Mouse (Mus musculus) lung, embryonic 15.5 days (tissue): Measurements from ENCODE around the gene Lekr1. TPM values are rescaled to one million over a fixed set of nuclear protein-coding genes. Genes with fewer than 3 reads are reported as not detected.
A peak's percentile ranks its signal among the peaks of the same experiment; 100 is the strongest.

Experiments
- ATAC-seq: fragments of 200-750 bp; cut with Nextera tagmentation; 2 replicates; pipeline ENCODE4 v1.8.0; 2017; ENCODE audit warnings: moderate number of reproducible peaks, borderline replicate concordance; ENCODE audit not compliant: low FRiP score, low TSS enrichment; ENCODE audit errors: extremely low read depth
- H3K27ac ChIP-seq: fragments of 300-500 bp; sonication (generic); 2 replicates; pipeline ENCODE4 v1.5.1; 2015; ENCODE audit warnings: moderate library complexity, mild to moderate bottlenecking, inconsistent platforms
- H3K27me3 ChIP-seq: fragments of 300-500 bp; sonication (generic); 2 replicates; pipeline ENCODE4 v1.6.1; 2015; ENCODE audit warnings: inconsistent platforms
- H3K36me3 ChIP-seq: fragments of 300-500 bp; sonication (generic); 2 replicates; pipeline ENCODE4 v1.6.1; 2015; ENCODE audit warnings: inconsistent platforms
- H3K4me1 ChIP-seq: fragments of 300-500 bp; sonication (generic); 2 replicates; pipeline ENCODE4 v1.6.1; 2015; ENCODE audit warnings: inconsistent platforms
- H3K4me2 ChIP-seq: fragments of 300-500 bp; sonication (generic); 2 replicates; pipeline ENCODE4 v1.6.1; 2015; ENCODE audit warnings: inconsistent platforms, mild to moderate bottlenecking, moderate library complexity
- H3K4me3 ChIP-seq: fragments of 300-500 bp; sonication (generic); 2 replicates; pipeline ENCODE4 v1.5.1; 2015; ENCODE audit warnings: mild to moderate bottlenecking, inconsistent platforms
- H3K9ac ChIP-seq: fragments of 300-500 bp; sonication (generic); 2 replicates; pipeline ENCODE4 v1.6.1; 2015; ENCODE audit warnings: inconsistent platforms
- H3K9me3 ChIP-seq: fragments of 300-500 bp; sonication (generic); 2 replicates; pipeline ENCODE4 v1.6.1; 2016; ENCODE audit warnings: inconsistent platforms
- WGBS: fragments of 180-500 bp; shearing (Covaris S2); methylation state at CpG from one replicate; pipeline ENCODE4 v1.1.7; 2015; 5-methylcytosine and 5-hydroxymethylcytosine counted together
- polyA plus RNA-seq: library from polyadenylated mRNA; unstranded; fragments of >200 nt; fragmentation: Nextera tagmentation; extraction: Ambion mirVana; gene quantifications from 2 replicates; pipeline ENCODE4 v1.2.1, GENCODE M21; 2015

The Lekr1 gene
- polyA plus RNA-seq, 1 experiment from 2014 or later = 8.7 TPM

GRCm38 (mm10) chr3:65843185-65843552 lies 177.1 kb downstream of the Lekr1 start:
- Histone ChIP-seq H3K4me3 (no peak overlapping the region), H3K36me3 (no peaks in the 10 kb centered on the region), H3K4me1 (peaks cover 35% of the 10 kb centered on the region), H3K9me3 (no peaks in the 10 kb centered on the region), H3K27ac (no peak overlapping the region), H3K9ac (no peak overlapping the region), H3K27me3 (no peaks in the 10 kb centered on the region), H3K4me2 (no peak overlapping the region)
- WGBS = 49% methylated on average over 4 of the region's 4 CpGs
- no peak for ATAC-seq

- no peak overlapping the region for H3K4me3 ChIP-seq
- H3K9ac ChIP-seq = no peak overlapping the region
- peaks cover 35% of the 10 kb centered on the region for H3K4me1 ChIP-seq
- WGBS = 76% methylated on average over 10 of the region's 10 CpGs
- no peaks in the 10 kb centered on the region for H3K27me3 ChIP-seq
- H3K9me3 ChIP-seq = no peaks in the 10 kb centered on the region
- no peak overlapping the region for H3K4me2 ChIP-seq
- no peaks in the 10 kb centered on the region for H3K36me3 ChIP-seq
- 0 out of 2 replicates have a peak overlapping the region, but pooled peaks have one; percentile 45 for H3K27ac ChIP-seq
- no peak for ATAC-seq
Measured at GRCm38 (mm10) chr3:65844302-65844701, 178.3 kb downstream of the Lekr1 start.

DNA sequence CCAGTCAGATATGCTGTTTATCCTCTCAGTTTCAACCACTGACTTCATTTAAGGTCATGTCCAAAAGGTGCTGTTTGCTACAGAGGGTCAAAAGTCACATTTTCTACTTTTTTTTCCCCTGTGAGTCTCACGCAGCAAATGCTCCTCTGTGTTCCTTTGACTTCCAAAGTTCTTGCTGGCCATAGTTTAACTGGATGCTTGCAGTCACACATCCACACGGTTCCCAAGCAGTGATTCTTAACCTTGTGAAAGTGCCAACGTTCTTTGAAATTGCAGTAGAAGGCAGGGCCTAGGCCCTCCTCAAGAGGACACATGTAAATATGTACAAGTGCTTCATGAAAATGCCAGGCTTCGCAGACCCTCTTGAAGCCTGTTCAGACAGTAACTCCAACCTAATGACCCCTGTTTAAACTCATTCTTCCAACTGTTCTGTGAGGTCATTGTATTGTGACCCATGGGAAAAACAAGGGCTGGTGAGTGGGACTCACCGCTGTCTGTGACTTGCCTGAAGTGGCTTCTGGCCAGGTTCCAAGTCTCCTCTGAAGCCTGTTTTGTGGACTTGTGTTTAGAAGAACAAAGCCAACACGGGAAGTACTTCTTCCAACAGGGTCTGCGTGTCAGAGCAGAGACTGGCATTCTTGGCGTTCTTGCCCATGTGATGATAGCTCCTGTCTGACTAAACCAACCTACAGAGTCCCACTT lies 179.0 kb downstream of the Lekr1 start:
- 27% methylated on average over 8 of the region's 8 CpGs for WGBS

DNA sequence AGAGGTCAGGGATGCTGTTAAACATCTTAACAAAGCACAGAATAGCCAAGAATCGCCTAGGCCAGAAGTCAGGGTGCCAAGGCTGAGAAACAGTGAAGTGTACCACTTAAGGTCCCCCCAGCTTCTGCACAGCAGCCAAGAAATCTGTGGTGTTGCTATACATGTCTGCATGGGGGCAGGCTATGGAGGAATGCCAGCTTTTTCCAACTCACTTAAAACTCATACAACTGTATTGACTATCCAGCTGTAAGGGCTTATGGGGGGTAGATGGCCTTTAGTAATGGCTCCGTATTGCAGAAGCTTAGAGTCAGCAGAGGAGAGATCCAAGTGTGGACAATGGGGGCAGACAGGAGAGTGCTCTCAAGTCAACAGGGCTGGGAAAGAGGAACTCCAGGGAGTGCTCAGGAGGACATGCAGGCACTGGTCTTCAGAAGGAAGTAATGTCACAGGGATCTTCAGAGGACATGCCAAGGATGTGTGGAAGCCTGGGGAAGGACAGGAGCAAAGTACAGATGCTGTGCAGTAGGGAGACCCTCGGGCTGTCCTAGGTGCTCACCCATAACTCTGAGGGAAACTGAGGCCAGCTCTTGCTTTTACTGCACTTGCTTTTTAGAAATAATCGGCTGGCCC lies 181.2 kb downstream of the Lekr1 start:
- Histone ChIP-seq H3K27ac (no peak overlapping the region), H3K4me3 (no peak overlapping the region), H3K9me3 (no peaks in the 10 kb centered on the region), H3K4me1 (peaks cover 35% of the 10 kb centered on the region), H3K4me2 (no peak overlapping the region), H3K36me3 (no peaks in the 10 kb centered on the region), H3K9ac (no peak overlapping the region), H3K27me3 (no peaks in the 10 kb centered on the region)
- ATAC-seq = peak; percentile 27
- 53% methylated on average over 4 of the region's 4 CpGs for WGBS

More for the DNA sequence above, 179.0 kb downstream of the Lekr1 start:
- H3K27me3 ChIP-seq = no peaks in the 10 kb centered on the region
- H3K4me1 ChIP-seq = peaks cover 35% of the 10 kb centered on the region
- no peaks in the 10 kb centered on the region for H3K36me3 ChIP-seq
- no peak overlapping the region for H3K4me3 ChIP-seq
- no peak overlapping the region for H3K9ac ChIP-seq
- no peak overlapping the region for H3K4me2 ChIP-seq
- H3K27ac ChIP-seq = peak overlapping the region; percentile 45
- ATAC-seq = peak; percentile 70; the same call in 1 of the 2 replicates
- no peaks in the 10 kb centered on the region for H3K9me3 ChIP-seq

GRCm38 (mm10) chr3:65853746-65854145 lies 187.7 kb downstream of the Lekr1 start:
- Histone ChIP-seq H3K36me3 (no peaks in the 10 kb centered on the region), H3K4me3 (no peak overlapping the region), H3K4me1 (peaks cover 8% of the 10 kb centered on the region), H3K9ac (no peak overlapping the region), H3K27me3 (no peaks in the 10 kb centered on the region), H3K27ac (no peak overlapping the region), H3K4me2 (no peak overlapping the region), H3K9me3 (no peaks in the 10 kb centered on the region)
- 81% methylated on average over 5 of the region's 5 CpGs for WGBS
- no peak for ATAC-seq

- Histone ChIP-seq H3K27me3 (no peaks in the 10 kb centered on the region), H3K27ac (no peak overlapping the region), H3K4me3 (no peak overlapping the region), H3K4me1 (peaks cover 13% of the 10 kb centered on the region), H3K9me3 (no peaks in the 10 kb centered on the region), H3K9ac (no peak overlapping the region), H3K36me3 (no peaks in the 10 kb centered on the region), H3K4me2 (no peak overlapping the region)
- WGBS = 84% methylated on average over 5 of the region's 5 CpGs
- no peak for ATAC-seq
Measured at GRCm38 (mm10) chr3:65855521-65855920, 189.5 kb downstream of the Lekr1 start.

GRCm38 (mm10) chr3:65858118-65858517 lies 192.1 kb downstream of the Lekr1 start:
- no peaks in the 10 kb centered on the region for H3K9me3 ChIP-seq
- no peak overlapping the region for H3K4me2 ChIP-seq
- H3K4me1 ChIP-seq = peaks cover 38% of the 10 kb centered on the region
- no peak for ATAC-seq
- no peak overlapping the region for H3K4me3 ChIP-seq
- H3K27ac ChIP-seq = no peak overlapping the region
- 39% methylated on average over 11 of the region's 11 CpGs for WGBS
- H3K9ac ChIP-seq = no peak overlapping the region
- no peaks in the 10 kb centered on the region for H3K27me3 ChIP-seq
- H3K36me3 ChIP-seq = no peaks in the 10 kb centered on the region

- H3K4me1 ChIP-seq = peaks cover 44% of the 10 kb centered on the region
- no peaks in the 10 kb centered on the region for H3K9me3 ChIP-seq
- H3K4me2 ChIP-seq = peak overlapping the region; percentile 27; the same call in 1 of the 2 replicates
- H3K4me3 ChIP-seq = no peak overlapping the region
- H3K9ac ChIP-seq = no peak overlapping the region
- 12% methylated on average over 13 of the region's 13 CpGs for WGBS
- H3K27me3 ChIP-seq = no peaks in the 10 kb centered on the region
- H3K27ac ChIP-seq = no peak overlapping the region
- no peak for ATAC-seq
- no peaks in the 10 kb centered on the region for H3K36me3 ChIP-seq
Measured at GRCm38 (mm10) chr3:65858741-65859348, 192.8 kb downstream of the Lekr1 start.

DNA sequence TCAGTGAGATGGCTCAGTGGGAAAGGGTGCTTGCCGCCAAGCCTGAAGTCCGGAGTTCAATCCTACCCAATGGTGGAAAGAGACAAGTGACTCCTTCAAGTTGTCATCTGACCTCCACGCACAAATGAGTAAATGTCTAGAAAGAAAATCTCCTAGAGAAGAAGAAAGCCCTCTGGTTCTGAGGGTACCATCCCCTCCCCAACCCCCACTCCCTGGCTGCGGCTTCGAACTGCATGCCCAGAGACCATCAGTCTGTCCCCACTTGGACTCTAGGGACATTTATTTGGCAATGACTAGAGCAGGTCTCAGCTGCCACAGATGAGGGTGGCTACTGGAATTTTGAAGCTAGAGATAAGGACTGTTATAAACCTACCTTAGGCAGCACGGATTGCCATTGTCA lies 193.7 kb downstream of the Lekr1 start:
- Histone ChIP-seq H3K27me3 (no peaks in the 10 kb centered on the region), H3K9ac (no peak overlapping the region), H3K9me3 (no peaks in the 10 kb centered on the region), H3K27ac (no peak overlapping the region), H3K4me3 (no peak overlapping the region), H3K4me1 (peaks cover 45% of the 10 kb centered on the region), H3K36me3 (no peaks in the 10 kb centered on the region), H3K4me2 (no peak overlapping the region)
- WGBS = 77% methylated on average over 6 of the region's 6 CpGs
- ATAC-seq = no peak

- H3K9me3 ChIP-seq = no peaks in the 10 kb centered on the region
- ATAC-seq = no peak
- H3K27me3 ChIP-seq = no peaks in the 10 kb centered on the region
- 37% methylated on average over 4 of the region's 4 CpGs for WGBS
- no peak overlapping the region for H3K4me2 ChIP-seq
- no peak overlapping the region for H3K4me3 ChIP-seq
- H3K27ac ChIP-seq = no peak overlapping the region
- no peaks in the 10 kb centered on the region for H3K36me3 ChIP-seq
- peaks cover 45% of the 10 kb centered on the region for H3K4me1 ChIP-seq
- H3K9ac ChIP-seq = no peak overlapping the region
Measured at GRCm38 (mm10) chr3:65860903-65861302, 194.9 kb downstream of the Lekr1 start.

DNA sequence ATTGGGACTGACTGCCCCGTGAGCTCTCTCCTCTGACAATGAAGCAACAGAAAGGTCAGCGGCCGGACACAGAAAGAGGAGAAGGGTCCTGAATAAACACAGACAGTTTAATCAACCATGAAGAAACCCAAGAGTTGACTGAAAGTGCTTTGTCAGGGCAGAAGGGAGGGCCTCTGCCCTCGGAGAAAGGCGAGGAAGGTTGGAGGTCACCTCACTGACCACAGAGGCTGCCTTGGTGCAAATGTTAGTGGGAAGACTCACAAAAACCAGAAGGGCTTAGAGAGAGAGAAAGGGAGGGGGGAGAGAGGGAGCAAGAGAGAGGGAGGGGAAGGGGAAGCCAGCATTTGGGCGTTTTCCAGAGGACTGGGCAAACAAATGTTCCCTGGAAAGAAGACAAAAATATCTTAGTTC lies 195.4 kb downstream of the Lekr1 start:
- Histone ChIP-seq H3K4me2 (no peak overlapping the region), H3K27ac (0 out of 2 replicates have a peak overlapping the region, but pooled peaks have one; percentile 10), H3K9ac (no peak overlapping the region), H3K4me1 (peaks cover 45% of the 10 kb centered on the region), H3K27me3 (no peaks in the 10 kb centered on the region), H3K4me3 (no peak overlapping the region), H3K36me3 (no peaks in the 10 kb centered on the region), H3K9me3 (no peaks in the 10 kb centered on the region)
- 7% methylated on average over 6 of the region's 6 CpGs for whole genome bisulfite sequencing
- ATAC-seq = peak; percentile 44; the same call in 1 of the 2 replicates

DNA sequence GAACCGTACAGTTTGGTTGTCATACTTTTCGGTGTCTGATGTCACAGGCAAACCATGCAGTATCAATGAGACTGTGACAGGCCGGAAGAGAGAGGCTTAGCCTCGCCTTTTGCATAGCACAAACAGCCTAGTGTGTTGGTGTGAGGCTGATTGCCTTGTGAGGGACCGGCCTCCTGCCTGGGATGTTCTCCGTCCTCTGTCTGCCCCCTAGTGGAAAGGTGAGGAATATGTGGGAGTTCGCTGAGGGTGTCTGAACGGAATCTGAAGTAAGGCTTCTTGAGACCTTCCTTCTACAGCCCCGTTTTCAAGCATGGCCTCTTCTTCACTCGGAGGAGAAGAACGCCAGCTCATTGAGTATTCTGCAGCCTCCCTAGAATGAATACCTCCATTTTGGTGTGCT lies 197.3 kb downstream of the Lekr1 start:
- Histone ChIP-seq H3K27ac (no peak overlapping the region), H3K4me1 (peaks cover 42% of the 10 kb centered on the region), H3K9me3 (no peaks in the 10 kb centered on the region), H3K4me3 (no peak overlapping the region), H3K9ac (no peak overlapping the region), H3K36me3 (no peaks in the 10 kb centered on the region), H3K4me2 (peak overlapping the region; percentile 37; the same call in 1 of the 2 replicates), H3K27me3 (no peaks in the 10 kb centered on the region)
- 1% methylated on average over 11 of the region's 11 CpGs for whole genome bisulfite sequencing
- peak; percentile 77 for ATAC-seq
